Mouse (Mus musculus) adrenal gland, postnatal 36 days (tissue): ENCODE measurements around the gene Senp3. TPM values are rescaled to one million over a fixed set of nuclear protein-coding genes. Genes with fewer than 3 reads are reported as not detected.
"Not testable (repeated sequence)": the region's sequence is repeated elsewhere in the genome, so short reads cannot be mapped to it uniquely, and the experiment has no call there.

ENCODE experiments used
- DNase-seq, 2 experiments: peaks; one replicate each; pipeline ENCODE4 v3.0.0; 2021; ENCODE audit warnings: mixed read lengths in 1 of 2
- total RNA-seq, 2 experiments: library from RNA; stranded (reverse); gene quantifications; 2 replicates each; pipeline ENCODE4 v1.2.3; 2021

Gene Senp3
- total RNA-seq, 2 experiments from 2014 or later, result 70.6 to 80.4 TPM

- DNase-seq, result peak; percentile 89 to 93
Observed at GRCm38 (mm10) chr11:69706775-69707479, 25.0 kb upstream of the Senp3 start.

GRCm38 (mm10) chr11:69704613-69705010 is 22.7 kb upstream of the Senp3 start:
- DNase-seq, result no peak

- no peak for DNase-seq
Observed at GRCm38 (mm10) chr11:69703814-69704612, 22.1 kb upstream of the Senp3 start.

GRCm38 (mm10) chr11:69703381-69703780 is 21.5 kb upstream of the Senp3 start:
- not testable (repeated sequence) for DNase-seq

GRCm38 (mm10) chr11:69702886-69703285 is 21.0 kb upstream of the Senp3 start:
- not testable (repeated sequence) for DNase-seq

GRCm38 (mm10) chr11:69699595-69699994 is 17.7 kb upstream of the Senp3 start:
- DNase-seq, result peak in 1 of 2 experiments; percentile 46

GRCm38 (mm10) chr11:69698574-69698973 is 16.7 kb upstream of the Senp3 start:
- DNase-seq, result no peak

- DNase-seq, result no peak
Observed at GRCm38 (mm10) chr11:69697396-69697795, 15.5 kb upstream of the Senp3 start.

GRCm38 (mm10) chr11:69695361-69696181 is 13.7 kb upstream of the Senp3 start, which contains the start of the genes Tnfsf12 and Tnfsfm13:
Gene Tnfsf12, minus strand, starts transcription at chr11:69695849.
Gene Tnfsfm13, minus strand, starts transcription at chr11:69696098.
- DNase-seq, result peak; percentile 81 to 88

- no peak for DNase-seq
Observed at GRCm38 (mm10) chr11:69695046-69695360, 13.1 kb upstream of the Senp3 start.

GRCm38 (mm10) chr11:69693421-69693965 is 11.6 kb upstream of the Senp3 start:
- no peak for DNase-seq

- no peak for DNase-seq
Observed at GRCm38 (mm10) chr11:69692863-69693262, 11.0 kb upstream of the Senp3 start.

- DNase-seq, result no peak
Observed at GRCm38 (mm10) chr11:69692196-69692811, 10.4 kb upstream of the Senp3 start.

- no peak for DNase-seq
Observed at GRCm38 (mm10) chr11:69689891-69690290, 8.0 kb upstream of the Senp3 start.

GRCm38 (mm10) chr11:69687061-69687460 is 5.2 kb upstream of the Senp3 start:
- no peak for DNase-seq

- DNase-seq, result peak; percentile 68 to 78
Observed at GRCm38 (mm10) chr11:69686377-69686776, 4.5 kb upstream of the Senp3 start.

GRCm38 (mm10) chr11:69685526-69686148 is 3.8 kb upstream of the Senp3 start, which contains the start of gene Tnfsf13:
Gene Tnfsf13, minus strand, starts transcription at chr11:69685784.
- DNase-seq, result peak; percentile 72 to 79

- no peak for DNase-seq
Observed at GRCm38 (mm10) chr11:69684936-69685335, 3.1 kb upstream of the Senp3 start.

GRCm38 (mm10) chr11:69684128-69684745 is 2.4 kb upstream of the Senp3 start:
- no peak for DNase-seq

- no peak for DNase-seq
Observed at GRCm38 (mm10) chr11:69683576-69683975, 1.7 kb upstream of the Senp3 start.
